Mouse (Mus musculus) kidney, embryonic 15.5 days (tissue): ENCODE measurements around the gene Prl2c2. TPM values are rescaled to one million over a fixed set of nuclear protein-coding genes. Genes with fewer than 3 reads are reported as not detected.
"Not testable (repeated sequence)": the region's sequence is repeated elsewhere in the genome, so short reads cannot be mapped to it uniquely, and the experiment has no call there.

Experiments
- ATAC-seq: fragments of 200-750 bp; cut with Nextera tagmentation; replicated peaks from 2 replicates; pipeline ENCODE4 v1.8.0; 2017; ENCODE audit warnings: moderate TSS enrichment; ENCODE audit not compliant: low FRiP score
- H3K27ac ChIP-seq: fragments of 300-500 bp; sonication (generic); 2 replicates; pipeline ENCODE4 v1.5.1; 2015; ENCODE audit warnings: mild to moderate bottlenecking, inconsistent platforms
- H3K27me3 ChIP-seq: fragments of 300-500 bp; sonication (generic); 2 replicates; pipeline ENCODE4 v1.6.1; 2015; ENCODE audit warnings: inconsistent platforms
- H3K36me3 ChIP-seq: fragments of 300-500 bp; sonication (generic); 2 replicates; pipeline ENCODE4 v1.6.1; 2015; ENCODE audit warnings: inconsistent platforms
- H3K4me1 ChIP-seq: fragments of 300-500 bp; sonication (generic); 2 replicates; pipeline ENCODE4 v1.6.1; 2015; ENCODE audit warnings: inconsistent platforms
- H3K4me2 ChIP-seq: fragments of 300-500 bp; sonication (generic); 2 replicates; pipeline ENCODE4 v1.6.1; 2015; ENCODE audit warnings: moderate library complexity, mild to moderate bottlenecking, inconsistent platforms
- H3K4me3 ChIP-seq: fragments of 300-500 bp; sonication (generic); replicated peaks from 2 replicates; pipeline ENCODE4 v1.5.1; 2015; ENCODE audit warnings: mild to moderate bottlenecking, inconsistent platforms
- H3K9ac ChIP-seq: fragments of 300-500 bp; sonication (generic); 2 replicates; pipeline ENCODE4 v1.6.1; 2015; ENCODE audit warnings: mild to moderate bottlenecking, inconsistent platforms
- H3K9me3 ChIP-seq: fragments of 300-500 bp; sonication (generic); replicated peaks from 2 replicates; pipeline ENCODE4 v1.6.1; 2016; ENCODE audit warnings: inconsistent platforms
- WGBS: fragments of 180-500 bp; shearing (Covaris S2); methylation state at CpG from one replicate; pipeline ENCODE4 v1.1.7; 2015; ENCODE audit warnings: mixed read lengths; 5-methylcytosine and 5-hydroxymethylcytosine counted together
- polyA plus RNA-seq: library from polyadenylated mRNA; unstranded; fragments of >200 nt; fragmentation: Nextera tagmentation; extraction: Ambion mirVana; gene quantifications from 2 replicates; pipeline ENCODE4 v1.2.1, GENCODE M21; 2015

The Prl2c2 gene
- polyA plus RNA-seq, result 0.41 TPM in 1 of 2 replicates, not detected in the other

GRCm38 (mm10) chr13:13005283-13005682 is at the start of gene Prl2c2:
Gene Prl2c2, minus strand, starts transcription at chr13:13005383.
- H3K4me3 ChIP-seq, H3K27me3 ChIP-seq, H3K4me2 ChIP-seq, H3K27ac ChIP-seq, H3K9me3 ChIP-seq, H3K36me3 ChIP-seq, H3K4me1 ChIP-seq, H3K9ac ChIP-seq, ATAC-seq: not testable (repeated sequence)
- 76% methylated on average over 2 of the region's 2 CpGs for WGBS

GRCm38 (mm10) chr13:13025872-13026271 is 20.7 kb upstream of the Prl2c2 start:
- WGBS, result 70% methylated on average over 3 of the region's 3 CpGs
- not testable (repeated sequence) for H3K27ac ChIP-seq, H3K9ac ChIP-seq, H3K4me2 ChIP-seq, H3K27me3 ChIP-seq, H3K4me3 ChIP-seq, ATAC-seq, H3K36me3 ChIP-seq, H3K4me1 ChIP-seq, H3K9me3 ChIP-seq

GRCm38 (mm10) chr13:13013993-13014549 is 8.9 kb upstream of the Prl2c2 start:
- WGBS, result 88% methylated on average over 2 of the region's 2 CpGs
- H3K4me2 ChIP-seq, H3K4me3 ChIP-seq, ATAC-seq, H3K27ac ChIP-seq, H3K9ac ChIP-seq, H3K27me3 ChIP-seq, H3K36me3 ChIP-seq, H3K9me3 ChIP-seq, H3K4me1 ChIP-seq: not testable (repeated sequence)

Other genes starting within 250 kb of the Prl2c2 start
- gene Prl2c3, start 205.3 kb downstream of the Prl2c2 start, polyA plus RNA-seq, result 0.83 TPM in 1 of 2 replicates, not detected in the other
- gene Prl2c5, start 177.3 kb upstream of the Prl2c2 start, polyA plus RNA-seq, result not detected in 2 replicates